Mouse (Mus musculus): ENCODE results near the gene Inf2. TPM values are rescaled to one million over a fixed set of nuclear protein-coding genes. Genes with fewer than 3 reads are reported as not detected.

Gene Inf2
- total RNA-seq (2021): 10 to 100 TPM; 21.2 to 24.0 TPM
- long read RNA-seq, experiment 1, partial matches to known transcripts: 6 of 10 reads
- long read RNA-seq, experiment 1, other reads (novel, unspliced or antisense): 4 of 10 reads
- long read RNA-seq, experiment 2, partial matches to known transcripts: 6 of 9 reads
- long read RNA-seq, experiment 2, other reads (novel, unspliced or antisense): 3 of 9 reads

GRCm38 (mm10) chr12:112588426-112589256, at the start of gene Inf2:
TSS of gene Inf2 (plus strand) at chr12:112588784.
- peak; percentile 71 to 79 for DNase-seq (ENCODE audit: low spot score in 2 of 2)

- DNase-seq (ENCODE audit: low spot score in 2 of 2): no peak
These were observed 49.1 kb upstream of the Inf2 start for GRCm38 (mm10) chr12:112539466-112539965.

- no peak for DNase-seq (ENCODE audit: low spot score in 2 of 2)
These were observed 48.3 kb upstream of the Inf2 start for GRCm38 (mm10) chr12:112540321-112540720.

GRCm38 (mm10) chr12:112541483-112542091, 47.0 kb upstream of the Inf2 start:
- no peak for DNase-seq (ENCODE audit: low spot score in 2 of 2)

GRCm38 (mm10) chr12:112542257-112542919, 46.2 kb upstream of the Inf2 start:
- no peak for DNase-seq (ENCODE audit: low spot score in 2 of 2)

- peak; percentile 86 to 88 for DNase-seq (ENCODE audit: low spot score in 2 of 2)
These were observed 45.7 kb upstream of the Inf2 start for GRCm38 (mm10) chr12:112542920-112543300.

GRCm38 (mm10) chr12:112543941-112544340, 44.6 kb upstream of the Inf2 start:
- no peak for DNase-seq (ENCODE audit: low spot score in 2 of 2)

- DNase-seq (ENCODE audit: low spot score in 2 of 2): peak in 1 of 2 experiments; percentile 48
These were observed 43.5 kb upstream of the Inf2 start for GRCm38 (mm10) chr12:112544946-112545701.

GRCm38 (mm10) chr12:112546110-112546509, 42.5 kb upstream of the Inf2 start:
- DNase-seq (ENCODE audit: low spot score in 2 of 2): no peak

GRCm38 (mm10) chr12:112549287-112549686, 39.3 kb upstream of the Inf2 start:
- no peak for DNase-seq (ENCODE audit: low spot score in 2 of 2)

- DNase-seq (ENCODE audit: low spot score in 2 of 2): peak; percentile 77
These were observed 36.7 kb upstream of the Inf2 start for GRCm38 (mm10) chr12:112551861-112552375.

GRCm38 (mm10) chr12:112552520-112552919, 36.1 kb upstream of the Inf2 start:
- DNase-seq (ENCODE audit: low spot score in 2 of 2): no peak

- DNase-seq (ENCODE audit: low spot score in 2 of 2): no peak
These were observed 33.7 kb upstream of the Inf2 start for GRCm38 (mm10) chr12:112554900-112555299.

- no peak for DNase-seq (ENCODE audit: low spot score in 2 of 2)
These were observed 32.0 kb upstream of the Inf2 start for GRCm38 (mm10) chr12:112556531-112557060.

- no peak for DNase-seq (ENCODE audit: low spot score in 2 of 2)
These were observed 31.4 kb upstream of the Inf2 start for GRCm38 (mm10) chr12:112557219-112557618.

- DNase-seq (ENCODE audit: low spot score in 2 of 2): no peak
These were observed 29.4 kb upstream of the Inf2 start for GRCm38 (mm10) chr12:112559231-112559630.

GRCm38 (mm10) chr12:112559671-112560070, 28.9 kb upstream of the Inf2 start:
- DNase-seq (ENCODE audit: low spot score in 2 of 2): no peak

- DNase-seq (ENCODE audit: low spot score in 2 of 2): peak in 1 of 2 experiments; percentile 46
These were observed 28.3 kb upstream of the Inf2 start for GRCm38 (mm10) chr12:112560176-112560797.

- DNase-seq (ENCODE audit: low spot score in 2 of 2): no peak
These were observed 27.4 kb upstream of the Inf2 start for GRCm38 (mm10) chr12:112561163-112561562.

- DNase-seq (ENCODE audit: low spot score in 2 of 2): no peak
These were observed 26.1 kb upstream of the Inf2 start for GRCm38 (mm10) chr12:112562462-112562861.

Measured in gastrocnemius, postnatal 4 days (tissue).